Mouse (Mus musculus) megakaryocyte, embryonic 14.5 days (primary cell): ENCODE results near the gene Susd4.

Source experiments
- FLI1 ChIP-seq: IDR thresholded peaks from 2 replicates; pipeline ENCODE4 v1.6.1; 2012; ENCODE audit warnings: low read length, inconsistent platforms, mixed read lengths
- GATA1 ChIP-seq: IDR thresholded peaks from 3 replicates; pipeline ENCODE4 v1.6.1; 2012; ENCODE audit warnings: mixed read lengths, low read length, inconsistent platforms, borderline replicate concordance

DNA sequence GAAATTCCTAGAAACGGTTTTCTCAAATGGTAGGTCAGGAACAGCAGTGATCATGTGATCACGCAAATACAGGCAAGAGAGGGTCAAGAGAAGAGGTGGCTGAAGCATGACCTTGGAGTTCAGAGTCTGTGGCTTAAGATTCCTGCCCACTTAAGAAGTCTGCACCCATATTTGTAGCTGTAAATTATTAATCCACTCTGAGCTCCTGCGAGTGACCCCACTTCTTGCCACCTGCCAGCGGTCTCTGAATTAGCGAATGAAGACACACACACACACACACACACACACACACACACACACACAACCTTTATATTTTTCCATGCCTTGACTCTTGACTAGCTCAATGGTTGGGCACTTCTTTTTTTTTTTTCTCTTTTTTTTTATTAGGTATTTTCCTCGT lies 99.7 kb downstream of the Susd4 start:
- TF ChIP-seq GATA1 (no peak), FLI1 (no peak)
